Mouse (Mus musculus): ENCODE data around the gene Syne3. TPM values are rescaled to one million over a fixed set of nuclear protein-coding genes. Genes with fewer than 3 reads are reported as not detected.

The Syne3 gene
- polyA plus RNA-seq, 1 experiment: 7.8 TPM

DNA sequence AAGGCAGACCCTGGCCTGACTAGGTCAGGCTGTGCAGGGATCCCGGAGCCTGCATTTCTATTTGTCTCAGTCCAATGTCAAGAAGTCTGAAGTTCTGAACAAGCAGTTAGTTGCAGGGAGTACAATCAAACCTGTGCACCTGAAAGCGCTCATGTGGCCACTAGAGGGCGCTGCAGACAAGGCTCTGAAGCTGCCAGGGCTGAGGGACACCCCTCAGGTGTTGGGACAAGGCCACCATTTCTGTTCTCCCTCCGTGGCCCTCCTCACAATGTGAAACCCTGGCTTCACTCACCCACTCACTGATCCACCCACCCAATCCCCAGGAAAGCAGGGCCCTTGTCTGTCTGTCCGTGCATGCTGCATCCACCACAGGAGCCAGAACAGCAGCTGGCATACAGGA, 57.2 kb downstream of the Syne3 start:
- H3K27ac ChIP-seq (ENCODE audit: control insufficient read depth, insufficient read depth, low read depth, low read length): no peak overlapping the region
- H3K36me3 ChIP-seq (ENCODE audit: control insufficient read depth, insufficient read depth, low read length): no peaks in the 10 kb centered on the region
- no peak overlapping the region for H3K4me3 ChIP-seq (ENCODE audit: control insufficient read depth, low read depth, low read length)
- H3K4me1 ChIP-seq (ENCODE audit: control insufficient read depth, insufficient read depth, low read length): no peaks in the 10 kb centered on the region; the same call in 1 of the 2 replicates
- no peaks in the 10 kb centered on the region for H3K27me3 ChIP-seq (ENCODE audit: control insufficient read depth, insufficient read depth, low read length)
- TF ChIP-seq POLR2A (IDR thresholded peaks at IDR 0.05; ENCODE audit: control insufficient read depth, low read depth, low read length) (no peak), CTCF (IDR thresholded peaks at IDR 0.05; ENCODE audit: control insufficient read depth, insufficient read depth, insufficient replicate concordance, low read depth, low read length) (peak; percentile 97)

DNA sequence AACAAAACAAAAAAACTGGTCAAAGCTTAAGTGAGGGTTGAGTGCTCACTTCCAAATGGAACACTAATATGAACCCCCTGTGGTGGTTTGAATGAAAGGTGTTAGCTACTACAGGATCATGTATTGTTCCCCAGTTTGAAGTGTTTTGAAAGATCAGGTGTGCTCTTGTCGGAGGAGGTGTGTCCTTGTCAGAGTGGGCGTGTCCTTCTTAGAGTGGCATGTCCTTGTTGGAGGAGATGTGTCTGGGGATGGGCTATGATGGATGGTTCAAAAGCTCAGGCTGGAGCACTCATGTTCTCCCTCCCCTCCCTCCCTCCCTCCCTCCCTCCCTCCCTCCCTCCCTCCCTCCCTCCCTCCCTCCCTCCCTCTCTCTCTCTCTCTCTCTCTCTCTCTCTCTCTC, 61.7 kb downstream of the Syne3 start:
- Histone ChIP-seq H3K27ac (ENCODE audit: control insufficient read depth, insufficient read depth, low read depth, low read length) (no peak overlapping the region), H3K4me3 (ENCODE audit: control insufficient read depth, low read depth, low read length) (no peak overlapping the region), H3K27me3 (ENCODE audit: control insufficient read depth, insufficient read depth, low read length) (no peaks in the 10 kb centered on the region), H3K36me3 (ENCODE audit: control insufficient read depth, insufficient read depth, low read length) (no peaks in the 10 kb centered on the region), H3K4me1 (ENCODE audit: control insufficient read depth, insufficient read depth, low read length) (no peaks in the 10 kb centered on the region)
- TF ChIP-seq POLR2A (IDR thresholded peaks at IDR 0.05; ENCODE audit: control insufficient read depth, low read depth, low read length) (no peak), CTCF (IDR thresholded peaks at IDR 0.05; ENCODE audit: control insufficient read depth, insufficient read depth, insufficient replicate concordance, low read depth, low read length) (no peak)

DNA sequence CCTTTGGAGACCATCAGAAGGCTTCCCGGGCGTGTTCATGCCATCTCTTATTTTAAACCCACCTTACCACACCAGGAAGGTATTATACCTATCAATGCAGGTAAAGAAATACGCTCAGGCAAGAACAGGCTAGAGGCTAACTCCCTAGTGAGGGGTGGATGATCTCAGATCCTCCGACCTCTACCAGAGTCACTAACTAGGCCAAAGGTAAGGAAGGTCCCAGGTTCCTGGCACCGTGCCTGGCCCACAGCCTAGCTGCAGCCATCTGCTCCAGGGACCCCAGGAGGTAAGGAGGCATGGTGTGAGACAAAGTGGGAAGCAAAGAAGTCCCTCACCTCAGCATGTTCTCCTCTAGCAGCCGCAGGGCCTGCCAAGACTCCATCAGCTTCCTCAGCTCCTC, 63.4 kb downstream of the Syne3 start:
- no peak overlapping the region for H3K4me3 ChIP-seq (ENCODE audit: control insufficient read depth, low read depth, low read length)
- no peaks in the 10 kb centered on the region for H3K36me3 ChIP-seq (ENCODE audit: control insufficient read depth, insufficient read depth, low read length)
- no peaks in the 10 kb centered on the region for H3K27me3 ChIP-seq (ENCODE audit: control insufficient read depth, insufficient read depth, low read length)
- H3K4me1 ChIP-seq (ENCODE audit: control insufficient read depth, insufficient read depth, low read length): no peaks in the 10 kb centered on the region
- TF ChIP-seq CTCF (IDR thresholded peaks at IDR 0.05; ENCODE audit: control insufficient read depth, insufficient read depth, insufficient replicate concordance, low read depth, low read length) (no peak), POLR2A (IDR thresholded peaks at IDR 0.05; ENCODE audit: control insufficient read depth, low read depth, low read length) (no peak)
- H3K27ac ChIP-seq (ENCODE audit: control insufficient read depth, insufficient read depth, low read depth, low read length): no peak overlapping the region

DNA sequence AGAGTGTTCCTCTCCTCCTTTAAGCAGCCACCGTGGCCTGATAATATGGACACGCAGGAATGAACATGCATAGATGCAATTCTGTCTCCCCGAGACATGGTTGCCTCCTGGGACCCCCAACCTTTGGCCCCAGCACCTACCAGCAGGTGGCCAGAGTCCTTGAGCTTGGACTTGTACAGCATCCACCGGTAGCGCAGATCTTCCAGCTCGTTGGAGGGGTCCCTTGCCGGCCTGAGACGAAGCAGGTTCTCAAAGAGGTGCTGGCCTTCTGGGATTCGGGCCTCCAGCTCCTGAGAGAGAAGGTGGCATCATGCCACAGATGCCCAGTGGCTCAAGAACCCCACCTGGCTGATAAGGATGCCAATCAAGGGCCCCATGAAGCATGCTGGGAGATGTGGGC, 69.1 kb downstream of the Syne3 start:
- Histone ChIP-seq H3K4me3 (ENCODE audit: control insufficient read depth, low read depth, low read length) (no peak overlapping the region), H3K4me1 (ENCODE audit: control insufficient read depth, insufficient read depth, low read length) (no peaks in the 10 kb centered on the region; the same call in 1 of the 2 replicates), H3K36me3 (ENCODE audit: control insufficient read depth, insufficient read depth, low read length) (no peaks in the 10 kb centered on the region), H3K27ac (ENCODE audit: control insufficient read depth, insufficient read depth, low read depth, low read length) (no peak overlapping the region), H3K27me3 (ENCODE audit: control insufficient read depth, insufficient read depth, low read length) (no peaks in the 10 kb centered on the region)
- no peak for TF ChIP-seq CTCF (IDR thresholded peaks at IDR 0.05; ENCODE audit: control insufficient read depth, insufficient read depth, insufficient replicate concordance, low read depth, low read length)
- no peak for TF ChIP-seq POLR2A (IDR thresholded peaks at IDR 0.05; ENCODE audit: control insufficient read depth, low read depth, low read length)

DNA sequence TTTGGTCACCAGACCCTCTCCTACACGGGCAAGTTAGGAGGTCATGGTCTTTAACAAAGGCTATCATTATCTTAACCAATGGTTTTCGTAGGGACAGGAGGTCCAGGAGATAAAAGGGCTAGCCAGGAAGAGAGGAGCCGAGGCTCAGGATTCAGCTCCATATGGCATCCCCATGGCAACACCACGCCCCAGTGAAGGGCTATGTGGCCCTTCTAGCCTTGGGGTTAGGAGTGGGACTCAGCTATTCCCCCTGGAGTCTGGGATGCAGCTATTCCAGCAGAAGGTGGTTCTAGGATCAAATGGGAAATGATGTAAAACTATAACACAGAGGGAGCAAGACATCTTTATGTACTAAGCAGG, 69.6 kb downstream of the Syne3 start:
- Histone ChIP-seq H3K36me3 (ENCODE audit: control insufficient read depth, insufficient read depth, low read length) (no peaks in the 10 kb centered on the region), H3K4me1 (ENCODE audit: control insufficient read depth, insufficient read depth, low read length) (no peaks in the 10 kb centered on the region; the same call in 1 of the 2 replicates), H3K4me3 (ENCODE audit: control insufficient read depth, low read depth, low read length) (no peak overlapping the region), H3K27me3 (ENCODE audit: control insufficient read depth, insufficient read depth, low read length) (no peaks in the 10 kb centered on the region), H3K27ac (ENCODE audit: control insufficient read depth, insufficient read depth, low read depth, low read length) (no peak overlapping the region)
- no peak for TF ChIP-seq POLR2A (IDR thresholded peaks at IDR 0.05; ENCODE audit: control insufficient read depth, low read depth, low read length)
- TF ChIP-seq CTCF (IDR thresholded peaks at IDR 0.05; ENCODE audit: control insufficient read depth, insufficient read depth, insufficient replicate concordance, low read depth, low read length): no peak

DNA sequence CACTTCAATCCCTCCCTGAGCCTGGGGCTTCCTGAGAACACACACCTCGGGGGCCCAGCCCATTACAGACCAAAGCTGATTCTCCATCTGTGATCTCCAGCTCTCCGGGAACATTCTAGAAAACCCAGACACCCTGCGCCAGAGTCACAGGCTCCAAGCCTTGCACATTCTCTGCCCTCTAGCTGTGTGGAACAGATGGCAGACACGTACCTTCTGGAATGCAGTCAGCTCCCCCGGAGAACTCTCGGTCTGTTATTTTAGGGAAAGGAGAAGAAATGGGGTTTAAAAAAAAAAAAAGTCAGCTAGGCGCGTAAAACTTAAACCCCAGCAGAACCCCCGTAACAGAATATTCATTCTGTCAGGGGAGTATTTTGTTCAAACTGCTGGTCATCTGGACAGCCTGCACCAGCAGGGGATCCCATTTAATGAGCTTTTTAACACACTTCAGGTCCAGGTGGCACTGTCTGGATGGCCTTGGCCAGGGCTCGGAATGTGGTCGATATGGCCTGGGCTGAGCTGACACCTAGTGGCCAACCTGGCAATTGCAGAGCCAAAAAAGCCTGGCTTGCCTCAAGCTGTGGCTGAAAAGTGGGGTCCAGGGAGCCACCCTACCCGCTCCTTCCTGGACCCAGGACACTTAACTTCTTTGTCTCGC, 70.1 kb downstream of the Syne3 start:
- no peak overlapping the region for H3K27ac ChIP-seq (ENCODE audit: control insufficient read depth, insufficient read depth, low read depth, low read length)
- TF ChIP-seq POLR2A (IDR thresholded peaks at IDR 0.05; ENCODE audit: control insufficient read depth, low read depth, low read length) (no peak), CTCF (IDR thresholded peaks at IDR 0.05; ENCODE audit: control insufficient read depth, insufficient read depth, insufficient replicate concordance, low read depth, low read length) (peak; percentile 96)

DNA sequence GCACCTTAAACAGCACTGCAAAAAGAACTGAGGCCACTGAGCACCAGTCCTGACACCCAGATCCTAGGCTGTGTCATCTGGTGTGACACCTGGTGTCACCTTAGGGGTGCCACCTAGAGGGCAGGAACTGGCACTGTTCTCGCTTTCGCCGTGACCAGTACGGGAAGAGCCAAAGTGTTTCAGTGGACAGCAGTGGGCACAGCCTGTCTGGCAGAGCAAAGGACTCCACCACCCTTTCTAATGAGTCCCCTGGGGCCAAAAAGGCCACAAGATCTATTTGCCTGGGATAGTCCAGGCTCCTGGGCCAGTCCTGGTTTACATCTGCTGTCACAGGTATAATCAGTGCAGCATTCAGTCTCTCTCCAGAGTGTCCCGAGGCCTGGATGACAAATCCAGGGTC, 70.7 kb downstream of the Syne3 start:
- H3K27ac ChIP-seq (ENCODE audit: control insufficient read depth, insufficient read depth, low read depth, low read length): no peak overlapping the region
- no peak overlapping the region for H3K4me3 ChIP-seq (ENCODE audit: control insufficient read depth, low read depth, low read length)
- no peaks in the 10 kb centered on the region for H3K27me3 ChIP-seq (ENCODE audit: control insufficient read depth, insufficient read depth, low read length)
- H3K36me3 ChIP-seq (ENCODE audit: control insufficient read depth, insufficient read depth, low read length): no peaks in the 10 kb centered on the region
- TF ChIP-seq POLR2A (IDR thresholded peaks at IDR 0.05; ENCODE audit: control insufficient read depth, low read depth, low read length) (no peak), CTCF (IDR thresholded peaks at IDR 0.05; ENCODE audit: control insufficient read depth, insufficient read depth, insufficient replicate concordance, low read depth, low read length) (no peak)
- H3K4me1 ChIP-seq (ENCODE audit: control insufficient read depth, insufficient read depth, low read length): no peaks in the 10 kb centered on the region; the same call in 1 of the 2 replicates

More for the DNA sequence above, 70.1 kb downstream of the Syne3 start:
- Histone ChIP-seq H3K4me3 (ENCODE audit: control insufficient read depth, low read depth, low read length) (no peak overlapping the region), H3K36me3 (ENCODE audit: control insufficient read depth, insufficient read depth, low read length) (no peaks in the 10 kb centered on the region), H3K4me1 (ENCODE audit: control insufficient read depth, insufficient read depth, low read length) (no peaks in the 10 kb centered on the region; the same call in 1 of the 2 replicates), H3K27me3 (ENCODE audit: control insufficient read depth, insufficient read depth, low read length) (no peaks in the 10 kb centered on the region)
